Mouse (Mus musculus) gastrocnemius, postnatal 4 days (tissue): ENCODE measurements at regions not wholly inside any gene's neighbourhood (a gene's known extent, or its start where the extent isn't known, plus 50 kb on each side); places are given as distances from the start of the nearest gene placed in this dataset.
A peak's percentile ranks its signal among the peaks of the same experiment; 100 is the strongest.

Experiments
- DNase-seq, 2 experiments: peaks; one replicate each; pipeline ENCODE4 v3.0.0; 2021 to 2022; ENCODE audit warnings: low spot score in 2 of 2, mixed read lengths in 2 of 2

GRCm38 (mm10) chr3:70097813-70098212 is 90.4 kb downstream of the Otol1 start:
- DNase-seq, result no peak

GRCm38 (mm10) chr3:70102091-70102490 is 94.7 kb downstream of the Otol1 start:
- no peak for DNase-seq

GRCm38 (mm10) chr3:70102593-70103213 is 95.3 kb downstream of the Otol1 start:
- no peak for DNase-seq

DNA sequence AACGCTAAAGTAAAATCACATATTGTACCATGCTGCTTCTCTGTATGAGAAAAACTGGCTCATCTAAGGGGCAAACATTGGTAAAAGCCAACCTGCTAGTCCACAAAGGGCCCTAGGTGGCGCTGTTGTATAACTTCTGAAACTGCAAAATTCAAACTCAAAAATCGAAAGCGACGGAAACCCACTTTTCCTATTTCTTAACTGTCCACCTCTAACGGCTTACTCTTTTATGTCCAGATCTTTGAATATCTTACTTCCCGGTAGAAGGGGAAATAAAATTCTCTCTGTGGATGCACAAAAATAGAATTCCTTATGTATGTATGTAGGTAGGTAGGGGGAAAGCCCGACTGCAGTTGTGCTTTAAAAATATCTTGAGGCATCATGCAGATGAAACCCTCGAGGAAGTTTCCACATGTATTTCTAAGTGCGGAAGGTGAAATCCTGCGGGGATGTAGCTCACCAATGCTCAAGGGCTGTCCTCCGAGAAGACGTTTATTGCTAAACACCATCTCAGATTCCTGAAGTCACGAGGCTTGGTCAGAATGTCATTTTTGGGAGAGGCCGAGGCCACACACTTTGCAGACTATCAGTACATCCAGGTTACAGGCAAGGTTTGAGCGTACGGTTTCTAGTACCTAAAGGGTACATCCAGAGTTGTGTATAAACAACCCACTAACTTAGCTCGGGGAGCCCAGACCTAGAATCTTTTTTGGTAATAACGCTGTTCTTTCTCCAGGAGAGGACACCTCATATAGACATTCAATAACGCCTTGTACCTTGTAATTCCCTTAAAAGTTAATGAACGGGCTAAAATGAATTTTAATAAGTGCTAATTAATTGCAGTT is 96.8 kb downstream of the Otol1 start:
- DNase-seq, result peak; percentile 53 to 73

DNA sequence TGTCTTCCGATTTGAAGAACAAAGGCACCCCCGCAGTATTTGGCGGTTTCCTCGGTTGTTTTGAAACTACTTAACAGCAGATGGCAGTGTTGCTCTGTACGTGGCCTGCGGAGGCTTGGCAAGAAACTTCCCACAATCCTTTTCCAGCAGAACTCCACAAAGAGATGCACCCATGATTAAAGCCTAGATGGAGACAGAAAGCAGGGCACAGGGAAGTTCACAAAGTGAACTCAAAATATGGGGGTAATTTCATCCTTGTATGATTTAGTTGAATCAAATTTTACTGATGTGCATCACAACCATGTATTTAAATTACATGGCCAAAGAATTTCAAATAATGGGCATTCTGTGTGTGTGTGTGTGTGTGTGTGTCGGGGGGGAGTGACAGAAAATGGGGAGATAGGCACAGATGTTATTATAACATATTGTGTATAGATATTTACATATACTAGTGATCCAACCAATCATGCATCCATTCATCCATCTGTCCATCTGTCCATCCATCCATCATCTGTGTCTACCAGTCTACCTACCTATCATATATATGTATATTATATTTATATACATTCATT is 97.5 kb downstream of the Otol1 start:
- peak; percentile 21 to 54 for DNase-seq

DNA sequence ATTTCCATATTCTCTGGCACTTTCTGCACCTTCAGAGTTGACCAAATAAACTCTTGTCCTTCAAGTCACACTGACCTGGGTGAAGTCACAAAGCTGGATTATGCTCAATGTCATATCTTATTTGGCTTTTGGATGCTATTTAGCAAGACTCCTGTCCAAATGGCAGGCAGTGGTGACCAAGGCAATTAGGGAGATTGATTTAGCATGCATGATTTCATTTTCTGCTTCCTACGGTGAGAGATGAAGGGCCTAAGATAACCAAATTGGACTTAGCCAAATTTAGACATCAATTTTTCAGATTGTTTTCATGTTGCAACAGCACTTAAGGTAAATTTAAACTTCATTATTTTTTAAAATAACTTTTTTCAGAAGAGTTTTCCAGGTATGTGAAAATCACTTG is 98.1 kb downstream of the Otol1 start:
- no peak for DNase-seq

- DNase-seq, result no peak
These were observed 98.7 kb downstream of the Otol1 start for GRCm38 (mm10) chr3:70106141-70106540.

DNA sequence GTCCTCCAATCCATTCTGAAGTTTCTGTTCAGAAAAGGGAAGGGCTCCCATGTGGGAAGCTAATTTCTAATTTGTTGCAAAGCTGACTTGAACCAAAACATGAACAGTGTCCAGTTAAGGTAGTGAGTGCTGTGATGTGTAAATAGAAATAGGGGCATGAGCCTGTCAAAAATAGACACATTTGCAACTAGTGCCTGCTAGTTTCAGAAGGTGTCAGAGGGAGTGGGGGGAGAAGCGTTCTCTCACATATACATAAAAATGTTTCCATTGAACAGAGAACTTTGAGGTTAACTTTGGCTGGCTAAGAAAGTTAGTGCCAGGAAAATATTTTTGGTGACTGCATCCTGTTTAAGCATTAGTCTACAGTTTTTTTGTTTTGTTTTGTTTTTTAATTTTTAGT is 118.8 kb downstream of the Otol1 start:
- DNase-seq, result no peak

- DNase-seq, result no peak
These were observed 123.0 kb downstream of the Otol1 start for GRCm38 (mm10) chr3:70130241-70131029.

DNA sequence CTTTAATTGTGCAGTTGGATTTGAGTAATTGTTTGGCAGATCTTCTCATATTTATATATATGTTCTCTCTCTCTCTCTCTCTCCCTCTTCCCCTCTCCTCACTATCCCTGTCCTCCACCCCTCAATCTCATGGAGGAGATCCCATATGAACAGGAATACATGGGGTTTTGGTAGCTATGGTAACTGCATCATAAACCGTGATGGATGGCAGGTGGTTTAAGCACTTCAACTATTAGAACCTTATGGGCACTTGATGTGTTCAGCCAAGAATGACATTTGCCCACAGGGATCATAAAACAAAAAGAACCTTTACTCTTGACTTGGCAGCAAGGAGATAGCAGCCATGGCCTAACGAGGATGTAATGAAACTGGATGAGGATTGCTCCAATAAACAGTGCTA is 127.5 kb downstream of the Otol1 start:
- DNase-seq, result no peak

- no peak for DNase-seq
These were observed 131.1 kb downstream of the Otol1 start for GRCm38 (mm10) chr3:70138488-70138887.

GRCm38 (mm10) chr3:70138926-70139325 is 131.5 kb downstream of the Otol1 start:
- no peak for DNase-seq

GRCm38 (mm10) chr3:70145728-70146127 is 138.3 kb downstream of the Otol1 start:
- DNase-seq, result no peak

DNA sequence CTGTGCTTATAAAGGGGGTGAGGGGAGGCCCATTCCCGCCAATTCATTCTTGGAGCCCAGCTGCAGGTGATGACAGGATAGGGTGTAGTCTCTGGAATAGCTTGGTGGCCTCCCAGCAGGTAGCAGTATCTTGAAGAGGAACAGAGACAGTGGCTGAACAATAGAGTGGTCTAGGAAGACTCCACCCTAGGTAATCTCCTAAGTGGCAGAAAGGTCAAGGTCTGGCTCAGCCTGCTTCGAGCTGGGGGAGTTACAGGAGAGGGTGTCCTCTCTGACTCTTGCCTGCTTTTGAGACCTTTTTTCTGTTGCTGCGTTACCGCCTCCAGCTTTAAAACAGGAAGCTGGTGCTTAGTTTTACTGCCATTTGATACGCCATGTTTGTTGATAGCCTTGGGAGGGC is 143.7 kb downstream of the Otol1 start:
- DNase-seq, result no peak

- no peak for DNase-seq
These were observed 152.6 kb downstream of the Otol1 start for GRCm38 (mm10) chr3:70160043-70160442.

- DNase-seq, result no peak
These were observed 164.3 kb downstream of the Otol1 start for GRCm38 (mm10) chr3:70171667-70172066.

DNA sequence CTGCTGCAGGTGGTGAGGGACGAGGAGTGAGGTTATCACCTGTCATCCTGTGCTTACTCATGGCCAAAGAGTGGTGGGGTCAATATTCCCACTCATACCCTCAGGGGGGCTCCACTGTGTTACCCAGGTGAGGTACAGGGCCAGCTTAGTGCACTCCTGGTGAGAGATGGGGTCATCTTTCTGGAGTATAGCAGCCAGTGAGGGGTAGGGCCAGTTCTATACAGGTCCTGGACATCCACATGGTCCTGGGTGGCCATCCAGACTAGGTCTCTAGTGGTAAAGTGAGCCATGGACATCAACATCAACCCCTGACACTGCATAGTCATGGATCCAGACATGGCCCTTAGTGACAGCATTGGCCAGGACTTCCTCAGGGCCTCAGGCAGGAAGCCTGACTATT is 169.0 kb downstream of the Otol1 start:
- no peak for DNase-seq

GRCm38 (mm10) chr3:70181611-70182010 is 174.2 kb downstream of the Otol1 start:
- no peak for DNase-seq

- no peak for DNase-seq
These were observed 183.3 kb downstream of the Otol1 start for GRCm38 (mm10) chr3:70190741-70191140.

GRCm38 (mm10) chr3:70196671-70197070 is 189.3 kb downstream of the Otol1 start:
- DNase-seq, result no peak

DNA sequence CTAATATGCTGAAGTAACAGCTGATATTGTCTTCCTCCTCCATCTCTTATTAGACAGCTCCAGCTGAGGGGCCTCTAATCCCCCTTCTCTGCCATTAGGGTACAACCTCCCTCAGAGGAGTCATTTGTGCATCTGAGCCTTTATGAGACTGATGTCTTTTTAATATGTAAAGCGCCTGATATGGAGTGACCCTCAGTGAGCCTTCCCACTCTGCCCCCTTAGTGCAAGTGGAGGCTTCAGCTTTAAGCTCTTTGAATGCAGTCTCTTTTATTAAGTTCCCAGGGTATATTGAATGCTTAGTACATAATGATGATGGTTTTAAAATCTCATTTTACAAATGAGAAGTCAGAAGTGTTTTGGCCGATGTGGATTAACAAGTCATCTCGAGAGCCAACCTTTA is 191.5 kb downstream of the Otol1 start:
- no peak for DNase-seq
